Mouse (Mus musculus): ENCODE measurements around the gene Ahdc1.

DNA sequence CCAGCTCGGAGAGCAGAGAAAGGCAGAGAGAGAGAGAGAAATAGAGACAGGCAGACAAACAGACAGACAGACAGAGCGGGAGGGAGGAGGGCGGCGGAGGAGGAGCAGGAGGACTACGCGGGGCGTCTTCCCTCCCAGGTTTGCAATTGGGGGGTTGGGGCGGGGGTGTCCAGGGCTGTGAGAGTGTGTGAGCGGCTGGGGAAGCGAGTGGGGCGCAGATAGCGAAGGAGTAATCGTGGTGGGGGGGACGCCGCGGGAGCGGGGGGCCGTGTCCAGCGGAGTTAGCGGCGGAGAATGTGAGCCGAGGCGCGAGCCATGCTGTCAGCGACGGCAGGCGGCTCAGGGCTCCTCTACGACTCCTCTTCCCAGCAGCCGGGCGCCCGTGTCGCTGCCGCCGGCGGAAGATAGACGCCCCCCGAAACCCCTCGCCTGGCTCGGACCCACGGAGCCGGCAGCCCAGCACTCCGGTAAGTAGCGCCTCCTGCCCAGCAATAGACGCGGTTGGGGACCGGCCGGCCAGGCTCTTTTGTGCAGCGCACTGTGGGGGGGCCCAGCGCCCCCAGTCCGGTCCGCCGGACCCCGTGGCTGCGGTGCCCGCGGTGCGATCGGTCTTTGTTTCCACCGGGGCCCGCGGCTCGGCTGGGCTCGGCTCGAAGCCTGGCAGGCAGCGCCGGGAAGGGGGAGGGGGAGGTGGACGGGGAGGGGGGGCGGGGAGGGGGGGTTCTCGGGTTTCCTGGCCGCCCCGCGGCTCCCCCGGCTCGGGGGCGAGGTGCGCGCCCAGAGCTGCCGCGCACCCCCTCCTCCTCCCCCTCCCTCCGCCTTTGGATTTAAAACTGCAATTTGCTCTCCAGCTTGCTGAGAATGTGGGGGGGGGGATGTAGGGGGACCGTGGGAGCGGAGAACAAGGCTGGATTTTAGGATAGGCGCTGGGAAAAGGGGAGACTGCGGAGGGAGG lies 1.0 kb downstream of the Ahdc1 start:
- TF ChIP-seq CTCF (IDR thresholded peaks at IDR 0.05; ENCODE audit: extremely low read depth, insufficient read length, insufficient replicate concordance, low read depth, low read length) (no peak), POLR2A (IDR thresholded peaks at IDR 0.05; ENCODE audit: low read depth, low read length) (no peak)
